Mouse (Mus musculus): ENCODE results near the gene Nubp2. TPM values are rescaled to one million over a fixed set of nuclear protein-coding genes. Genes with fewer than 3 reads are reported as not detected.

Gene Nubp2
- total and polyA plus RNA-seq, 2 experiments = 16.2 to 30.2 TPM

DNA sequence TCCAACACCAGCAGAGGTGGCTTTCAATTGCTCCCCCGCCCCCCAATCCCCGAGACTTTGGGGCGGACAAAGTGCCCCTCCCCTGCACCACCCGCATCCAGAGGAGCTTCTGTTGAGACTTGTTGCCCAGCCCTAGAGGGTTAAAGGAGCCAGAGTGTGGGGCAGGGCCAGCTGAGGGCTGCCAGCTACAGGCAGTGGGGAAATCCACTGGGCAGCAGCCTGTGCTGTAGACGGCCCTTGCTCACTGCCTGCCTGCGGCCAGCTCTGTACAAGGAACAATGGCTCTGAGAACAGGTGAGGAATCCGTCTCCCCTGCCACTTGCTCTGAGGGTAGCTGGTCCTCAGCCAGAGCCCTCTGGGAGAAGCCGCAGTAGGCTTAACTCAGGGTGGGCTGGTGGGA lies 7.6 kb downstream of the Nubp2 start:
- H3K9ac ChIP-seq (ENCODE audit: low read depth, low read length) = peak overlapping the region; percentile 77
- 27% methylated on average over 8 of the region's 8 CpGs for WGBS
- H3K27ac ChIP-seq (replicated peaks; ENCODE audit: insufficient read depth, low read depth, low read length) = peak overlapping the region; percentile 91

DNA sequence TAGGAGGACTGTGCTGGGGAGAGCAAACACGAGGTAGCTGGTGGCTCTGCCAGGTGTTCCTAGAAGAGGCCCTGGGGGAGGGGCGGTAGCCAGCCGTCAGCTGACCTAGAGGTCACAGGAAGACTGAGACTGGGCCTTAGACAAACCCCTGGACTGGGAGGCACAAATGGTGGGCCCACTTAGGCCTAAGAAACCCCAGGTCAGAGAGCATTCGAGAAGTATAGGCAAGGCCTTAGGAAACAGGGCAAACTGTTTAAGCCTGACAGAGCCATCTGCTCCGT lies 8.1 kb downstream of the Nubp2 start:
- H3K4me1 ChIP-seq (ENCODE audit: control insufficient read depth, insufficient read depth, low read length) = peaks cover 47% of the 10 kb centered on the region
- H3K4me3 ChIP-seq (ENCODE audit: insufficient read depth, low read depth, low read length) = peak overlapping the region; percentile 74
- H3K79me2 ChIP-seq (ENCODE audit: control insufficient read depth, insufficient read depth, low read length) = peaks cover 34% of the 10 kb centered on the region
- DNase-seq (ENCODE audit: extremely low read depth, low read depth, low spot score) = peak; percentile 97
- TF ChIP-seq CTCF (IDR thresholded peaks at IDR 0.05; ENCODE audit: low read depth, low read length) (no peak), POLR2A (IDR thresholded peaks at IDR 0.05; ENCODE audit: extremely low read depth, insufficient read depth, low read length) (no peak)
- WGBS = 12% methylated on average over 5 of the region's 5 CpGs
- H3K27me3 ChIP-seq (ENCODE audit: control insufficient read depth, insufficient read depth, low read length) = no peaks in the 10 kb centered on the region
- H3K9ac ChIP-seq (ENCODE audit: low read depth, low read length) = peak overlapping the region; percentile 77
- peaks cover 2% of the 10 kb centered on the region; the same call in 1 of the 2 replicates for H3K36me3 ChIP-seq (ENCODE audit: control insufficient read depth, insufficient read depth, low read length)
- peak overlapping the region; percentile 91 for H3K27ac ChIP-seq (replicated peaks; ENCODE audit: insufficient read depth, low read depth, low read length)

More for the DNA sequence above, 7.6 kb downstream of the Nubp2 start:
- peaks cover 47% of the 10 kb centered on the region for H3K4me1 ChIP-seq (ENCODE audit: control insufficient read depth, insufficient read depth, low read length)
- peaks cover 2% of the 10 kb centered on the region; the same call in 1 of the 2 replicates for H3K36me3 ChIP-seq (ENCODE audit: control insufficient read depth, insufficient read depth, low read length)
- no peaks in the 10 kb centered on the region for H3K27me3 ChIP-seq (ENCODE audit: control insufficient read depth, insufficient read depth, low read length)
- peaks cover 34% of the 10 kb centered on the region for H3K79me2 ChIP-seq (ENCODE audit: control insufficient read depth, insufficient read depth, low read length)
- peak overlapping the region; percentile 65 for H3K4me3 ChIP-seq (ENCODE audit: insufficient read depth, low read depth, low read length)
- TF ChIP-seq POLR2A (IDR thresholded peaks at IDR 0.05; ENCODE audit: extremely low read depth, insufficient read depth, low read length) = peak; percentile 84
- TF ChIP-seq CTCF (IDR thresholded peaks at IDR 0.05; ENCODE audit: low read depth, low read length) = no peak
- DNase-seq (ENCODE audit: extremely low read depth, low read depth, low spot score) = peak; percentile 88

DNA sequence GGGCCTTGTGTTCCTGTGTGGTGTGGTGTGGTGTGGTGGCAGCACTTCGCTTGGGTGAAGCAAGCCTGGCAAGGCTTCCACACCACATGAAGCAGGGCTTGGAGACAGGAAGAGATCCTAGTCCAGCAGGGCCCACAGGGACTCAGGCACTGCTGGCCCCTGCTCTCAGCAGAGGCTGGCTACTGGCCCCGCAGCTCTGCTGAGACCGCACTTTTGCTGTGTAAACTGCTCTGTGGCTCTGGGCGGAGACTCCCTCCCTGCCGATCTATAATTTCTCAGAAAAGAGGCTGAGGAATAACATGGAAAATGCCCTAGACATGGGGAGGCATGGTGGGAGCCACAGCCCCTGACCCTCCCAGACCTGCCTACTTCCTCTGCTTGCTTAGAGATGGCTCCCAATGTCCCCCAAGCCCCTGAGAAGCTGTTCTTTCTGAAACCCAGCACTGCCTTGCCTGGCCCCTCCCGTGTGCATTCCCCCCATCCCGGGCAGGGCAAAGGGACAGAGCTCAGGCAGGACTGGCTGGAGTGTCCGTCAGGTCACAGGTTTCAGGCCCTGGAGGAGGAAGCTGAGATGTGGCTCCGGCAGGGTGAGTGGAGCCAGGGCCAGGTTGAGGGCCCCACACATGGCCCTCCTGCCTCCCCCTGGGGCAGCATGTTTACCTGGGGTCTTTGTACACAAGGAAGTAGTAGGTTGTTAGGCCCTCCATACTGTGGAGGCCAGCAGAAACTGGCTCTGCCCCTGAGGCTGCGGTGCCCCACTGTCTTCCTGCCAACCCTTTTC lies 8.6 kb downstream of the Nubp2 start:
- 10% methylated on average over 10 of the region's 10 CpGs for WGBS
- Histone ChIP-seq H3K27ac (replicated peaks; ENCODE audit: insufficient read depth, low read depth, low read length) (peak overlapping the region; percentile 99), H3K36me3 (ENCODE audit: control insufficient read depth, insufficient read depth, low read length) (peaks cover 2% of the 10 kb centered on the region; the same call in 1 of the 2 replicates), H3K27me3 (ENCODE audit: control insufficient read depth, insufficient read depth, low read length) (no peaks in the 10 kb centered on the region), H3K79me2 (ENCODE audit: control insufficient read depth, insufficient read depth, low read length) (peaks cover 34% of the 10 kb centered on the region), H3K4me3 (ENCODE audit: insufficient read depth, low read depth, low read length) (peak overlapping the region; percentile 74), H3K9ac (ENCODE audit: low read depth, low read length) (peak overlapping the region; percentile 83), H3K4me1 (ENCODE audit: control insufficient read depth, insufficient read depth, low read length) (peaks cover 46% of the 10 kb centered on the region)
- DNase-seq (ENCODE audit: extremely low read depth, low read depth, low spot score) = peak; percentile 90
- TF ChIP-seq CTCF (IDR thresholded peaks at IDR 0.05; ENCODE audit: low read depth, low read length) = no peak; the same call in 1 of the 2 replicates
- peak; percentile 62; the same call in 1 of the 2 replicates for TF ChIP-seq POLR2A (IDR thresholded peaks at IDR 0.05; ENCODE audit: extremely low read depth, insufficient read depth, low read length)

DNA sequence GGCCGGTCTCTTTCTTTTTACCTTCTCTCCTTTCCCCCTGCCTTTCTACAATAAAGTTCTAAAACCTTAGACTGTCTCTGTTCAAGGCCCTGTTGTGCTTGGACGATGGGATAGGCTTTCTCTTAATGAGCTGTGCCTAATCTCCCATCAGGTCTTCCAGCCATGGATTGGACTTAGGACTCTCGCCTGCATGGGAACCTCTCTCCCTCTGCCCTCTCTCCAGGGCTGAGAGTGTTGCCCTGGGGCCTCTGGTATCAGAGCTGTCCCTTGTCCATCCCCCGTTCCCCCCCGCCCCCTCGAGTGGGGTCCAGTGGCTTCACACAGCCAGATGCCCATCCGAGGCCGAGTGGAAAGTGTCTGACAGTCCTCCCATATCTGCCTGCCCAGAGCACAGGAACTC lies 11.2 kb downstream of the Nubp2 start:
- Histone ChIP-seq H3K79me2 (ENCODE audit: control insufficient read depth, insufficient read depth, low read length) (peaks cover 12% of the 10 kb centered on the region), H3K9ac (ENCODE audit: low read depth, low read length) (no peak overlapping the region), H3K4me1 (ENCODE audit: control insufficient read depth, insufficient read depth, low read length) (peaks cover 24% of the 10 kb centered on the region), H3K27me3 (ENCODE audit: control insufficient read depth, insufficient read depth, low read length) (no peaks in the 10 kb centered on the region), H3K27ac (replicated peaks; ENCODE audit: insufficient read depth, low read depth, low read length) (no peak overlapping the region), H3K4me3 (ENCODE audit: insufficient read depth, low read depth, low read length) (no peak overlapping the region), H3K36me3 (ENCODE audit: control insufficient read depth, insufficient read depth, low read length) (no peaks in the 10 kb centered on the region)
- TF ChIP-seq POLR2A (IDR thresholded peaks at IDR 0.05; ENCODE audit: extremely low read depth, insufficient read depth, low read length) (no peak), CTCF (IDR thresholded peaks at IDR 0.05; ENCODE audit: low read depth, low read length) (no peak)
- 53% methylated on average over 8 of the region's 8 CpGs for WGBS
- peak; percentile 62 for DNase-seq (ENCODE audit: extremely low read depth, low read depth, low spot score)

DNA sequence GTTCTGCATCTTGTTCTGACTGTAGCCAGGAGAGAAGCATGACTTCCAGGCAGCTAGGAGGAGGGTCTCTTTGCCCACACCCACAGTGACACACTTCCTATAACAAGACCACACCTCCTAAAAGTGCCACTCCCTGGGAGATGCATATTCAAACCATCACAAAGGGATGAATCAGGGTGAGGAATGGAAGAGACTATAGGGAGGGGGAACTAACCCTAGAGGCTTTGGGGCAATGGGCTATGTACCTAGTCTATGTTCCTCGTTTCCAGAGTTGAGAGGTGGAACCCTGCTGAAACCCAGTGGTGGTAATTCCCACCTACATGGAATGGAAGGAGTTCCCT lies 11.8 kb downstream of the Nubp2 start:
- H3K4me3 ChIP-seq (ENCODE audit: insufficient read depth, low read depth, low read length) = no peak overlapping the region
- peaks cover 6% of the 10 kb centered on the region for H3K79me2 ChIP-seq (ENCODE audit: control insufficient read depth, insufficient read depth, low read length)
- peaks cover 22% of the 10 kb centered on the region for H3K4me1 ChIP-seq (ENCODE audit: control insufficient read depth, insufficient read depth, low read length)
- no peak overlapping the region for H3K27ac ChIP-seq (replicated peaks; ENCODE audit: insufficient read depth, low read depth, low read length)
- H3K9ac ChIP-seq (ENCODE audit: low read depth, low read length) = no peak overlapping the region
- H3K27me3 ChIP-seq (ENCODE audit: control insufficient read depth, insufficient read depth, low read length) = no peaks in the 10 kb centered on the region
- no peak for DNase-seq (ENCODE audit: extremely low read depth, low read depth, low spot score)
- WGBS = 77% methylated on average over 1 of the region's 1 CpGs
- no peaks in the 10 kb centered on the region for H3K36me3 ChIP-seq (ENCODE audit: control insufficient read depth, insufficient read depth, low read length)
- TF ChIP-seq CTCF (IDR thresholded peaks at IDR 0.05; ENCODE audit: low read depth, low read length) (no peak), POLR2A (IDR thresholded peaks at IDR 0.05; ENCODE audit: extremely low read depth, insufficient read depth, low read length) (no peak)
